Mouse (Mus musculus) subcutaneous adipose tissue, adult 2 months (tissue): Measurements from ENCODE around the gene Vmn1r124. TPM values are rescaled to one million over a fixed set of nuclear protein-coding genes. Genes with fewer than 3 reads are reported as not detected.

Source experiments
- polyA plus RNA-seq: library from polyadenylated mRNA; depleted of rRNA; stranded (reverse); fragments of >200 nt; gene quantifications from 2 replicates; pipeline ENCODE4 v1.2.3, GENCODE M21; 2012; ENCODE audit warnings: low replicate concordance; rRNA removed

Gene Vmn1r124
- polyA plus RNA-seq: not detected in 2 replicates

GRCm38 (mm10) chr7:21260517-21260916 lies at the start of gene Vmn1r124:
Gene Vmn1r124, minus strand, starts transcription at chr7:21260617.

GRCm38 (mm10) chr7:21301367-21301766 lies 41.0 kb upstream of the Vmn1r124 start, which contains the start of gene Vmn1r126:
Gene Vmn1r126, minus strand, starts transcription at chr7:21301467.

GRCm38 (mm10) chr7:21271879-21272278 lies 11.5 kb upstream of the Vmn1r124 start, which contains the start of gene Vmn1r125:
Gene Vmn1r125, plus strand, starts transcription at chr7:21272179.

Other genes starting within 250 kb of the Vmn1r124 start
- not detected in 2 replicates for gene Vmn1r119, start 248.2 kb downstream of the Vmn1r124 start, polyA plus RNA-seq
- gene Vmn1r120, start 206.8 kb downstream of the Vmn1r124 start, polyA plus RNA-seq: not detected in 2 replicates
- gene Vmn1r121, start 162.1 kb downstream of the Vmn1r124 start, polyA plus RNA-seq: not detected in 2 replicates
- not detected in 2 replicates for gene Vmn1r122, start 126.5 kb downstream of the Vmn1r124 start, polyA plus RNA-seq
- gene Vmn1r123, start 98.4 kb downstream of the Vmn1r124 start, polyA plus RNA-seq: not detected in 2 replicates
- not detected in 2 replicates for gene Gm5157, start 70.2 kb downstream of the Vmn1r124 start, polyA plus RNA-seq
- not detected in 2 replicates for gene Vmn1r125, start 11.6 kb upstream of the Vmn1r124 start, polyA plus RNA-seq
- gene Vmn1r126, start 40.9 kb upstream of the Vmn1r124 start, polyA plus RNA-seq: not detected in 2 replicates
- not detected in 2 replicates for gene Vmn1r127, start 59.2 kb upstream of the Vmn1r124 start, polyA plus RNA-seq
- not detected in 2 replicates for gene Vmn1r128, start 88.8 kb upstream of the Vmn1r124 start, polyA plus RNA-seq
- gene Vmn1r129, start 100.7 kb upstream of the Vmn1r124 start, polyA plus RNA-seq: not detected in 2 replicates
- not detected in 2 replicates for gene Gm6882, start 172.1 kb upstream of the Vmn1r124 start, polyA plus RNA-seq